Mouse (Mus musculus) heart, postnatal 0 days (tissue): ENCODE results near the gene Glb1.

ENCODE experiments used
- CTCF ChIP-seq: IDR thresholded peaks from 2 replicates; pipeline ENCODE4 v1.5.1; 2016; ENCODE audit warnings: antibody characterized with exemption, control low read depth, low read depth
- EP300 ChIP-seq: IDR thresholded peaks from 2 replicates; pipeline ENCODE4 v1.6.1; 2016; ENCODE audit warnings: antibody characterized with exemption, low read depth

DNA sequence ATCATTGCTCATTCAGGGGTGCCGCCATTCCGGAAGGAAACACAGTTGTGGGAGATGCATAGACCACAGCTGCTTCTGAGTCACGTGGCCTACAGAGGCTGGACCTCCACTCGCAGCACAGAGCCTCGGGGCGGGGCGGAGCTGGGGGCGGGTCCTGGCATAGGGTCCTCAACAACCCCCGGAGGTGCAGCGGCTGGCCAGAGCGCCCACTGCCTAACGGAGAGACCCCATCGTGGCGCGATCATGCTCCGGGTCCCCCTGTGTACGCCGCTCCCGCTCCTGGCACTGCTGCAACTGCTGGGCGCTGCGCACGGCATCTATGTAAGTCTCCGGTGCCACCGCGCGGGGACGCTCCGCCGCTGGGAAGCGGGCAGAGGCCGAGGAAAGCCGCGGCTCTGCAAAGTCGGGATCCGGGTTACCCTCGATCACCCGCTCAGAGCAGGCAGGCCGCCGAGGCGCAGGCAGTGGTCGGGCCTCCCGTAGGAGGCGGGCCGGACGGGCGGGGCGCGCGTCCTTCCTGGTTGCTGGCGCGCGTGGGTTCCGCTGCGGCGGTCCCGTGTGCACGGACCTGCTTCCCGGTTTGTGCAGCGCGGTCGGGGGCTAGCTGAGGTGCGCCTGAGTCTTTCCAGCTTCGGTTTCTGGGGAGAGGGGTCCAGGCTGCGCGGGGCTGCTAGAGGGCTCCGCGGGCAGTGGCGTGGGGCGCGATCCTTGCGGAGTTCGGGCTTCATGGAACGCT, at the start of gene Glb1, which contains the start of gene Tmppe:
- TF ChIP-seq CTCF (peak; percentile 37), EP300 (0 out of 2 replicates have a peak, but pooled peaks have one; percentile 37)
